Mouse (Mus musculus) layer of hippocampus, adult 9-10 months (tissue): ENCODE measurements at regions not wholly inside any gene's neighbourhood (a gene's known extent, or its start where the extent isn't known, plus 50 kb on each side); places are given as distances from the start of the nearest gene placed in this dataset.

ENCODE experiments used
- DNase-seq: peaks from one replicate; pipeline ENCODE4 v3.0.0; 2022; ENCODE audit warnings: low spot score

DNA sequence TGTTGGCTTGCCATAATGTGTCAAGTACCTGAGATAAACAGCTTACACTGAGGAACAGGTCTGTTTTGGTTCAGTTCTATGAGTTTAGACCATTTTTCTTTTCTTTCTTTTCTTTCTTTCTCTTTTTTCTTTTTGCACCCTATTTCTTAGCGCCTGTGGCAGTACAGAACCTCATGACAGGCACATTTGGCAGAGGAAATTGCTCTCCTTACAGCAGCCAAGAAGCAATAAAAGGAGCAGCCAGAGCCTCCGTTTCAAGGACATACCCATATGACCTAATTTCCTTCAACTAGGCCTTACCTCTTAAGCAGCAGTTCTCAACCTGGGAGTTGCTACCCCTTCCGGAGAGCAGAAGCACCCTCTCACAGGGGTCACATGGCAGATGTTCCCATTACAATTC lies 173.9 kb upstream of the Clec14a start:
- DNase-seq, result no peak

DNA sequence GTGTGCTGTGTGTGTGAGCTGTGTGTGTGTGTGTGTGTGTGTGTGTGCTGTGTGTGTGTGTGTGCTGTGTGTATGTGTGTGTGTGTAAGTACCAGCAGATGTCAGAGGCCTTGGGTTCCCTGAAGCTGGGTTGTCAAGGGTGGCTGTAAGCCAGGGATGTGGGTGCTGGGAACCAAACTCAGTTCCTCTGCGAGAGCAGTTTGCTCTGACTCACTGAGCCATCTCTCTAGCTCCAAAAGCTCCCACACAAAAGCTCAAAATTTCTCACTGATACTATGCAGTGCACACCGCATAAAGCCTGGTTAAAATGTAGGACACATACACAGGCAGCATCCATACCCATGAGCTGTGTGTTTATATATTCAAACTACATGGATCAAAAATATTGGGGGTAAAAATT lies 172.9 kb upstream of the Clec14a start:
- no peak for DNase-seq

DNA sequence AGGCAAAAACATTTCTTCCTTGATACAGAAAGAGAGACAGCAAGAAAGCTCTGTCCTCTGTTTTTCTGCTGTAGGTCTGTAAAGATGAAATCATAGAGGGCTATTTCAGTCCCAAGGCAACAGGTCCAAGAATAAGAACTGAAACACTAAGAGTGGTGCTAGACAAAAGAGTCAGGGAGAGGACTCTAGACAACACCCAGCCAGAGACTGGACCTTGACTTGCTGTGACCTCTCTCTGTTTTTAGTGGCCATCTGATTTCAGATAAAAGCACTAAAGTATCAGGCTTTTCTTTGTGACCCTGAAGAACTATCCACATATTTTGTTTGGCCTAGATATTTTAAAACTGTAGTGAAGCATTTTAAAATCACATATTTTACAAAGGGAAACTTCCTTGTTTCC lies 171.6 kb upstream of the Clec14a start:
- DNase-seq, result no peak

DNA sequence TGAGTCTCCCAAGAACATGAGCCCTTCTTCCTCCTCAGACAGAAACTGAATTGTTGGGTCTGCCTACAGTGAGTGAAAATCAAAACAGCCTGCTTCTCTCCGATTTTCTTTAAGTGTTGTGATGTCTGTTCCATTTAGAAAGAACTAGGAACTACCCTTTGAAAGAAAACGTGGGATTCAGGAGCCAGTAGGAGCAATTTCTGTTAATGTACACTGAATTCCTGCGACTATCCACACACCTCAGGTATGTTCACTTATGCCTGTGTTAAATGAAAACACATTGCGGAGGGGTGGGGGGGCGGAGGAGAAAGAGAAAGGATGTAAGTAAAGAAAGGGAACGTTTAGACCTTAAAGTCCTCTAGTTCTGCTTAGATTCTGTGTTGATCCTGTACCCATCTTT lies 167.9 kb upstream of the Clec14a start:
- DNase-seq, result no peak

DNA sequence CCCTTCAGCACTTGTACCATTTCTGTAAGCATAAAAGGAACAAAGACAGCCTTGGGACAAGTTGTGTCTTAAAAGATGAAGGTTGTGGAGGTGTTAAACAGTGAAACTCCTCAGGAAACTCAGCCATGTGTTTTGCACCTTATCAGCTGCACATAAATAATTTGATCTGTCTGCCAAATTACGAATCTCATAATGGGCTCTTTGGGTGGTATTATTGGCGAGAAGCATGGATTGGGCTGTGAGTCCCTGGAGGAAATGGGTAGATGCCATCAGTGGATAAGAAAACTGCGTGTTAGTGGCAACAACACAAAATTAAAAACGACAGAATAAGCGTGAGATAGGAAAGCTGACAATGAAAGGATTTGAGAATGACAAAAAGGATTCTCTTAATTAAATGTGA lies 165.4 kb upstream of the Clec14a start:
- DNase-seq, result no peak

DNA sequence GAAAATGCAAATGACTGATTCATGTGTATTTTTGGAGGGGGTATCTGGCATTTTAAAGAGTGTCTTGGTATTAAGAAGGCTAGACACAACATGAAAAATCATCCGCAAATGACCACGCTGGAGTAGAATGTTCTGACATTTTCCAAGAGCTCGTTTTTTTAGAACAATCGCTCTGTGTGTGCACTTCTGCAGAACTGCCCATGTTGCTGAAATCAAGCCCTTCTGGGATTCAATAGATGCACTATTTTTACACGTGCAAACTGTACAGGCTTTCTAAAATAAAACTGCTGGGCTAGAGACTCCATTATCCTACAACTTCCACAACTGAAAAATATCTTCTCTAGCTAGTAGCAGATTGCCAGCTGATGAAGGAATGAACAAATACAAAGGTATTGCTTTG lies 160.8 kb upstream of the Clec14a start:
- no peak for DNase-seq

DNA sequence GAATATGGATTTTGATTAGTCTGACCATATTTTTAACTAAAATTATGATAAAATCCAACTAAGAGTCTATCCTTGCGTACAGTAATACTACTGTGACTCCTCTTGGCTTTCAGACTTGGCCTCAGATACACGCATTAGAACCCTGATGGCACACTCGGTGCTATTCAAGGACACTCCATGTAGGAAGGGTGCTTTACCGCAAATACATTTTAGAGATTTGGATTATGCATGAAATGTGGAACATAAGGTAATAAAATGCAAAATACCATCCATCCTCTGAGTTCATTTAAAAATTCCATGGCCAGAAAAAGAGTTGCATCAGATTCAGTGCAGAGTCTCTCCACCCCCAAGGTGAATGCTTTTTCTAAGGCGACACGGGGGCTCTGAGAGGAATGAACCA lies 157.7 kb upstream of the Clec14a start:
- DNase-seq, result no peak

DNA sequence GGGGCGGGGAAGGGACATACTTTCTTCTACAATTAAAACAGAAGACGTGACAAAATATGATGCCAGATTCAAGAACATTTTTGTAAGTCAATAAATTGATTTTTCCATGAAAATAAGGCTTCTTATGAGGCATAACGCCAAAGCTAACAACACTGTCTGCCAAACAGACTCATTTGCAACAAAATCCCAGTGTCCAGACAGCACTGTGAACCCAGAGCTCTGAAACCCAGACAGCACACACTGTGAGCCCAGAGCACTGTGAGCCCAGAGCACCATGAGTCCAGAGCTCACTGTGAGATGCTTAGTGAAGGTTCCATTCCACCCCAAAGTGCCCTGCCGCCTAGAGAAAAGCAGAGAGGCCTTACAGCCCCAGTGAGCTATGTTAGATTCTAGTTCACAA lies 156.9 kb upstream of the Clec14a start:
- no peak for DNase-seq

DNA sequence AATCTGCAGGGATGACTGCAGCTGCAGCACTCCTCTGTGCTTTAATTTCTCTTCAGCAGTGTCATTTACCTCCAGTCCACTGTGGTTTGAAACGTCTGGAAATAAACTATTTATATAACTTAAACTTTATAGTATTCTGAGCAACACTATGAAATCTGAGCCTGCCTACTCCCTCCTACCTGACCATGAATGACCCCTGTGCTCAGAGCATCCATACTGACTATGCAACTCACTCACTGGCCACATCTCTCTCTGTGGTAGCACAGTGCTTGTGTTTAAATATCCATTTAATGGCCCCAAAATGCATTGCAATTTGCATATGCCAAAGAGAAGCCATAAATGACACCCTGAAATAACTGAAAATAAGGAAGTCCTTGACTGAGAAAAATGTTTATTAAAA lies 154.5 kb upstream of the Clec14a start:
- DNase-seq, result no peak

DNA sequence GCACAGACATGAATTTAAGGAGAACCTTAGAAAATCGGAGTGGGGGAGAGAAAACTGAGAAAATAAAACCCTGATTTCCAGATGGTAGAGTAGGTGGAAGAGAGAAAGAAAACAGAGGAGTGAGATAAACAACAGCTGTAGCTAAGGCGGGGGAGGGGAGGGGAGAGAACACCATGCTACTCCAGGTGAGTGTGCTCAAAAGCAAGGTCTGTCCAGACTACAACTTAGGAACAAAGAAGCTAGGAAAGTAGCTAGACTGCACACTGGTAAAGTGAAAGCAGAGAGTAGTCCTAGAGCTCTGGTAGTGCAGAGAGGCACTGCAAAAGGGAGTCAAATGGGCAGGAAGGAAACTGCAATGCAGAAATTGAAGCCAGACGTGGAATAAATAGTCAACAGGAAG lies 132.8 kb upstream of the Clec14a start:
- DNase-seq, result no peak

DNA sequence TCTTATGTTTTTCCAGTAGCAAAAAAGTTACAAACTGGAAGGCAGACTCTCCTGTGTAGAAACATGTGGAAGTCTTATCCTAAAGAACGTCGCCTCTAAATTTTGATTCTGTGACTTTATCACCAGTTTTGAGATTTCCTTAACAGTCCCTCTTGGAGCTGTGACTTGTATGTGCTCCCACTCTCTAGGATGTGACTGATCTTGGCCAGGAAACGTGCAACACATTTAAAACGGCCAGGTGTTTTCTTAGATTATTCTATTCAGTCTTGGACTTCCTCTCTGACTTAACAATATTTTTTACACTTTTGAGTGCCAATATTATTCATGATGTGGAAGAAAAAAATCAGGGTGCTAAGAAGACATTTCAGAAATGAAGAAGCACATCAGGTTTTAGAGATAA lies 91.2 kb upstream of the Clec14a start:
- no peak for DNase-seq

DNA sequence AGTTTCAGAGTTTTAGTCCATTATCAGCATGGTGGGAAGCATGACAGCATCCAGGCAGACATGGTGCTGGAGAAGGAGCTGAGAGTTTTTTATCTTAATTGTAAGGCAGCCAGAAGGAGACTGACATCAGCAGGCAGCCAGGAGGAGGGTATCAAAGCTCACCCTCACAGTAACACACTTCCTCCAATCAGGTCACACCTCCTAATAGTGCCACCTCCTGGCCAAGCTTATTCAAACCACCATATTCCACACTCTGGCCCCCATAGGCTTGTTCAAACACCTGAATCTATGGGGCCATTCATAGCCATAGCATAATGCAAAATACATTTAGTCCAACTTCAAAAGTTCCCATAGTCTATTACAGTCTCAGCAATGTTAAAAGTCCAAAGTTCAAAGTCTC lies 65.1 kb upstream of the Clec14a start:
- DNase-seq, result no peak

DNA sequence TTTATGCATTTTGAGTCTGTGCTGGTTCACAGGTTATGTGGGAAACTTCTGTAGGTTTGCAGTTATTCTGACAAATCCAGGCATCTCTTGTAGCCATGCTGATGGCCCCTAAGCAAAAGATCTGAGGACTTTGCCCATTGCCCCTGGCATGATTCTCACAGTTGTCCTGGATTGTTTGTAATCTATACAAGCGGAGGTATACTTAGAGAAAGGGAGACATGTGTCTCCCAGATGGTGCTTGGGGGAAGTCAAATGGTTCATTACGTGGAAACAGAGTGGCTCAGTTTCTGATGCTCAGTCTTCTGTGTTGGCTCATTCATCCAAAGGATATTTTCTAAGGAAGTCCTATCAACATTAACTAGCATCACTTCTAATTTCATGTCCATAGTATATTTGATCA lies 60.8 kb upstream of the Clec14a start:
- DNase-seq, result no peak

DNA sequence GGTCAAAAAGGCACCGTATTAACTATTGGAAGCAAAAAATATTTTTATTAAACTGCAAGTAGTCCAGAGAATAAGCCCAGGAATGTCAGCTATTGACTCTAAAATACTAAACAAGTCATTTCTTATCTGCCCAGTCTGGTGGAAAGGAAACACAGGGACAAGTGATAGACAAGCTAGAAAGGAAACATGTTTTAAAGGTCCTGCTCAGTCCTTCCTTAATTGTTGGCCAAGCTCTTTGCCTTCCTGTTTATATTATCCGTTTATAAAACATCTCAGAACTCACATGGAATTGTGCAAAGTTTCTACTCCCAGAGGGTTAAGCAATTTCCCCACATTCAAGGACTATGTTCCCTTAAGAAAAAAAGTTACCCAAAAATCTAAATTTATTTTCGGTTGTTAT lies 54.9 kb upstream of the Clec14a start:
- DNase-seq, result no peak
